Mouse (Mus musculus) lung, adult 2 months (tissue): Measurements from ENCODE around the gene Actbl2.

Experiments used
- CTCF ChIP-seq: fragments of 200-500 bp; IDR thresholded peaks from 2 replicates; pipeline ENCODE4 v1.5.1; 2011; ENCODE audit warnings: mild to moderate bottlenecking, low read length, control low read depth; ENCODE audit not compliant: insufficient read depth
- POLR2A ChIP-seq: fragments of 200-500 bp; IDR thresholded peaks from 2 replicates; pipeline ENCODE4 v1.6.1; 2011; ENCODE audit warnings: low read depth, mild to moderate bottlenecking, control low read depth, low read length, borderline replicate concordance; ENCODE audit errors: extremely low read depth

- TF ChIP-seq CTCF = no peak
- no peak for TF ChIP-seq POLR2A
Observed at GRCm38 (mm10) chr13:111258016-111258415, 3.2 kb downstream of the Actbl2 start.
